Mouse (Mus musculus): Measurements from ENCODE around the gene Xpnpep1. TPM values are rescaled to one million over a fixed set of nuclear protein-coding genes. Genes with fewer than 3 reads are reported as not detected.

The Xpnpep1 gene
- polyA plus RNA-seq, 1 experiment from 2014 or later = 111 TPM

GRCm38 (mm10) chr19:53028216-53028615 lies 11.8 kb downstream of the Xpnpep1 start:
- Histone ChIP-seq H3K27me3 (ENCODE audit: control insufficient read depth, insufficient read depth, low read length) (no peaks in the 10 kb centered on the region), H3K4me3 (ENCODE audit: low read depth, low read length) (no peak overlapping the region), H3K9me3 (ENCODE audit: control insufficient read depth, low read length) (no peaks in the 10 kb centered on the region), H3K36me3 (ENCODE audit: control insufficient read depth, insufficient read depth, low read length) (peaks cover 7% of the 10 kb centered on the region; the same call in 1 of the 2 replicates), H3K4me1 (replicated peaks; ENCODE audit: control insufficient read depth, insufficient read depth) (peaks cover 2% of the 10 kb centered on the region; the same call in 1 of the 2 replicates), H3K9ac (ENCODE audit: low read length) (no peak overlapping the region), H3K27ac (replicated peaks) (no peak overlapping the region), H3K4me2 (replicated peaks; ENCODE audit: low read depth) (no peak overlapping the region)
- DNase-seq (ENCODE audit: low spot score) = no peak
- no peak for ATAC-seq (ENCODE audit: low FRiP score, low TSS enrichment)
- TF ChIP-seq CTCF (IDR thresholded peaks at IDR 0.05; ENCODE audit: low read depth) (no peak), EP300 (optimal IDR thresholded peaks at IDR 0.05) (no peak)
- 84% methylated on average over 12 of the region's 12 CpGs for whole genome bisulfite sequencing

GRCm38 (mm10) chr19:53023189-53023588 lies 16.8 kb downstream of the Xpnpep1 start:
- H3K27me3 ChIP-seq (ENCODE audit: control insufficient read depth, insufficient read depth, low read length) = no peaks in the 10 kb centered on the region
- no peak overlapping the region for H3K4me3 ChIP-seq (ENCODE audit: low read depth, low read length)
- no peak overlapping the region for H3K4me2 ChIP-seq (replicated peaks; ENCODE audit: low read depth)
- H3K27ac ChIP-seq (replicated peaks) = peak overlapping the region; percentile 56
- H3K9me3 ChIP-seq (ENCODE audit: control insufficient read depth, low read length) = no peaks in the 10 kb centered on the region
- no peaks in the 10 kb centered on the region for H3K36me3 ChIP-seq (ENCODE audit: control insufficient read depth, insufficient read depth, low read length)
- TF ChIP-seq CTCF (IDR thresholded peaks at IDR 0.05; ENCODE audit: low read depth) (no peak), EP300 (optimal IDR thresholded peaks at IDR 0.05) (no peak)
- H3K9ac ChIP-seq (ENCODE audit: low read length) = no peak overlapping the region
- DNase-seq (ENCODE audit: low spot score) (no peak), ATAC-seq (ENCODE audit: low FRiP score, low TSS enrichment) (no peak)
- H3K4me1 ChIP-seq (replicated peaks; ENCODE audit: control insufficient read depth, insufficient read depth) = peaks cover 4% of the 10 kb centered on the region; the same call in 1 of the 2 replicates
- 75% methylated on average over 10 of the region's 10 CpGs for WGBS

GRCm38 (mm10) chr19:53022037-53022614 lies 17.9 kb downstream of the Xpnpep1 start:
- Histone ChIP-seq H3K4me2 (replicated peaks; ENCODE audit: low read depth) (no peak overlapping the region), H3K27ac (replicated peaks) (peak overlapping the region; percentile 56), H3K9me3 (ENCODE audit: control insufficient read depth, low read length) (no peaks in the 10 kb centered on the region), H3K36me3 (ENCODE audit: control insufficient read depth, insufficient read depth, low read length) (0 out of 2 replicates have a peak, but pooled peaks cover 2% of the 10 kb centered on the region), H3K4me1 (replicated peaks; ENCODE audit: control insufficient read depth, insufficient read depth) (peaks cover 4% of the 10 kb centered on the region; the same call in 1 of the 2 replicates), H3K9ac (ENCODE audit: low read length) (peak overlapping the region; percentile 31; the same call in 1 of the 2 replicates), H3K4me3 (ENCODE audit: low read depth, low read length) (no peak overlapping the region), H3K27me3 (ENCODE audit: control insufficient read depth, insufficient read depth, low read length) (no peaks in the 10 kb centered on the region)
- TF ChIP-seq CTCF (IDR thresholded peaks at IDR 0.05; ENCODE audit: low read depth) (no peak), EP300 (optimal IDR thresholded peaks at IDR 0.05) (no peak)
- ATAC-seq (ENCODE audit: low FRiP score, low TSS enrichment) = peak; percentile 48; the same call in 1 of the 2 replicates
- 28% methylated on average over 8 of the region's 8 CpGs for WGBS
- DNase-seq (ENCODE audit: low spot score) = no peak

GRCm38 (mm10) chr19:53021537-53021936 lies 18.5 kb downstream of the Xpnpep1 start:
- WGBS = 61% methylated on average over 10 of the region's 10 CpGs
- DNase-seq (ENCODE audit: low spot score) (no peak), ATAC-seq (ENCODE audit: low FRiP score, low TSS enrichment) (peak; percentile 20; the same call in 1 of the 2 replicates)
- Histone ChIP-seq H3K4me2 (replicated peaks; ENCODE audit: low read depth) (no peak overlapping the region), H3K4me3 (ENCODE audit: low read depth, low read length) (no peak overlapping the region), H3K27me3 (ENCODE audit: control insufficient read depth, insufficient read depth, low read length) (no peaks in the 10 kb centered on the region), H3K27ac (replicated peaks) (peak overlapping the region; percentile 56), H3K9me3 (ENCODE audit: control insufficient read depth, low read length) (no peaks in the 10 kb centered on the region), H3K4me1 (replicated peaks; ENCODE audit: control insufficient read depth, insufficient read depth) (peaks cover 4% of the 10 kb centered on the region; the same call in 1 of the 2 replicates), H3K36me3 (ENCODE audit: control insufficient read depth, insufficient read depth, low read length) (0 out of 2 replicates have a peak, but pooled peaks cover 2% of the 10 kb centered on the region), H3K9ac (ENCODE audit: low read length) (peak overlapping the region; percentile 31; the same call in 1 of the 2 replicates)
- no peak for TF ChIP-seq EP300 (optimal IDR thresholded peaks at IDR 0.05)
- TF ChIP-seq CTCF (IDR thresholded peaks at IDR 0.05; ENCODE audit: low read depth) = peak; percentile 48

GRCm38 (mm10) chr19:53019716-53020463 lies 20.1 kb downstream of the Xpnpep1 start:
- Histone ChIP-seq H3K27ac (replicated peaks) (0 out of 2 replicates have a peak overlapping the region, but pooled peaks have one; percentile 8), H3K4me3 (ENCODE audit: low read depth, low read length) (no peak overlapping the region), H3K9me3 (ENCODE audit: control insufficient read depth, low read length) (no peaks in the 10 kb centered on the region), H3K9ac (ENCODE audit: low read length) (no peak overlapping the region), H3K36me3 (ENCODE audit: control insufficient read depth, insufficient read depth, low read length) (0 out of 2 replicates have a peak, but pooled peaks cover 2% of the 10 kb centered on the region), H3K4me1 (replicated peaks; ENCODE audit: control insufficient read depth, insufficient read depth) (peaks cover 4% of the 10 kb centered on the region; the same call in 1 of the 2 replicates), H3K4me2 (replicated peaks; ENCODE audit: low read depth) (no peak overlapping the region), H3K27me3 (ENCODE audit: control insufficient read depth, insufficient read depth, low read length) (no peaks in the 10 kb centered on the region)
- ATAC-seq (ENCODE audit: low FRiP score, low TSS enrichment) = peak; percentile 7; the same call in 1 of the 2 replicates
- DNase-seq (ENCODE audit: low spot score) = peak; percentile 71
- TF ChIP-seq EP300 (optimal IDR thresholded peaks at IDR 0.05) = no peak
- TF ChIP-seq CTCF (IDR thresholded peaks at IDR 0.05; ENCODE audit: low read depth) = peak; percentile 77
- WGBS = 57% methylated on average over 13 of the region's 13 CpGs

All from stomach, postnatal 0 days (tissue).